Mouse (Mus musculus) kidney, postnatal 0 days (tissue): ENCODE measurements around the gene Mrgprg. TPM values are rescaled to one million over a fixed set of nuclear protein-coding genes. Genes with fewer than 3 reads are reported as not detected.

ENCODE experiments used
- ATAC-seq: fragments of 200-750 bp; cut with Nextera tagmentation; replicated peaks from 2 replicates; pipeline ENCODE4 v1.8.0; 2017; ENCODE audit warnings: low read depth, moderate number of reproducible peaks, moderate TSS enrichment, moderate library complexity; ENCODE audit not compliant: low FRiP score
- DNase-seq: peaks from one replicate; pipeline ENCODE4 v3.0.0-alpha.2; 2016; ENCODE audit warnings: low spot score
- H3K27ac ChIP-seq: fragments of 300-500 bp; sonication (generic); 2 replicates; pipeline ENCODE4 v1.5.1; 2014; ENCODE audit warnings: mild to moderate bottlenecking
- H3K27me3 ChIP-seq: fragments of 300-500 bp; sonication (generic); 2 replicates; pipeline ENCODE4 v1.6.1; 2014; ENCODE audit warnings: low read length, mixed read lengths; ENCODE audit not compliant: insufficient read depth
- H3K36me3 ChIP-seq: fragments of 300-500 bp; sonication (generic); 2 replicates; pipeline ENCODE4 v1.6.1; 2014; ENCODE audit warnings: low read length, mixed read lengths; ENCODE audit not compliant: insufficient read depth
- H3K4me1 ChIP-seq: fragments of 300-500 bp; sonication (generic); replicated peaks from 2 replicates; pipeline ENCODE4 v1.6.1; 2014; ENCODE audit warnings: antibody characterized with exemption, low read length, mixed read lengths; ENCODE audit not compliant: insufficient read depth
- H3K4me2 ChIP-seq: fragments of 300-500 bp; sonication (generic); 2 replicates; pipeline ENCODE4 v1.6.1; 2014; ENCODE audit warnings: mild to moderate bottlenecking, low read length, moderate library complexity, mixed read lengths
- H3K4me3 ChIP-seq: fragments of 300-500 bp; sonication (generic); replicated peaks from 2 replicates; pipeline ENCODE4 v1.5.1; 2014; ENCODE audit warnings: low read depth, low read length
- H3K9ac ChIP-seq: fragments of 300-500 bp; sonication (generic); 2 replicates; pipeline ENCODE4 v1.6.1; 2014; ENCODE audit warnings: low read depth, low read length
- H3K9me3 ChIP-seq: fragments of 300-500 bp; sonication (generic); replicated peaks from 2 replicates; pipeline ENCODE4 v1.6.1; 2016; ENCODE audit warnings: low read length, inconsistent platforms, mixed read lengths
- CTCF ChIP-seq: IDR thresholded peaks from 2 replicates; pipeline ENCODE4 v1.5.1; 2016; ENCODE audit warnings: antibody characterized with exemption, low read depth, mild to moderate bottlenecking, moderate library complexity
- WGBS: fragments of 180-500 bp; shearing (Covaris S2); extraction: QIAGEN DNeasy Blood & Tissue Kit; methylation state at CpG from one replicate; pipeline ENCODE4 v1.1.7; 2014; 5-methylcytosine and 5-hydroxymethylcytosine counted together
- polyA plus RNA-seq: library from polyadenylated mRNA; unstranded; fragments of >200 nt; fragmentation: Nextera tagmentation; extraction: Ambion mirVana; gene quantifications from 2 replicates; pipeline ENCODE4 v1.2.1, GENCODE M21; 2015

The Mrgprg gene
- polyA plus RNA-seq, 1 experiment from 2014 or later, result not detected

DNA sequence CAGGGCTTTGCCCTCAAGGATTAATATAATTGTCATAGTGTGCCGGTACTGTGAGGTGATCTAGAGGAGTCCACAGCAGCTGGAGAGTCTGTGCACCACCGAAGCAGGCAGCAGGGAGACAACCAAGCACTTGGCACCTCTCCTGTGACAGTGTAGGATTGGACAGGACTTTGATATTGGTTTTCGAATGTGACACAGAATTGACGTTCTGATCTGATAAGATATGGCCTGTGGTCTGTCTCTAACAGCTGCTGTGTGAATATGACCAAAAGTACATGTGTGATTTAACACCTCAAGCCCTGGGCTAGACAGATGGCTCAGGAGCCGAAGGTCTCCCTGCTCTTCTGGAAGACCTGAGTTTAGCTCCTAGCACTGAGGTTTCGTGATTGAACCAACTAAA, 1.5 kb upstream of the Mrgprg start:
- no peak overlapping the region for H3K9ac ChIP-seq
- H3K4me2 ChIP-seq, result no peak overlapping the region
- ATAC-seq, result no peak
- TF ChIP-seq CTCF, result no peak
- DNase-seq, result no peak
- H3K27me3 ChIP-seq, result no peaks in the 10 kb centered on the region
- no peaks in the 10 kb centered on the region for H3K4me1 ChIP-seq
- H3K4me3 ChIP-seq, result no peak overlapping the region
- no peak overlapping the region for H3K27ac ChIP-seq
- no peaks in the 10 kb centered on the region for H3K9me3 ChIP-seq
- no peaks in the 10 kb centered on the region for H3K36me3 ChIP-seq
- 69% methylated on average over 6 of the region's 6 CpGs for WGBS

DNA sequence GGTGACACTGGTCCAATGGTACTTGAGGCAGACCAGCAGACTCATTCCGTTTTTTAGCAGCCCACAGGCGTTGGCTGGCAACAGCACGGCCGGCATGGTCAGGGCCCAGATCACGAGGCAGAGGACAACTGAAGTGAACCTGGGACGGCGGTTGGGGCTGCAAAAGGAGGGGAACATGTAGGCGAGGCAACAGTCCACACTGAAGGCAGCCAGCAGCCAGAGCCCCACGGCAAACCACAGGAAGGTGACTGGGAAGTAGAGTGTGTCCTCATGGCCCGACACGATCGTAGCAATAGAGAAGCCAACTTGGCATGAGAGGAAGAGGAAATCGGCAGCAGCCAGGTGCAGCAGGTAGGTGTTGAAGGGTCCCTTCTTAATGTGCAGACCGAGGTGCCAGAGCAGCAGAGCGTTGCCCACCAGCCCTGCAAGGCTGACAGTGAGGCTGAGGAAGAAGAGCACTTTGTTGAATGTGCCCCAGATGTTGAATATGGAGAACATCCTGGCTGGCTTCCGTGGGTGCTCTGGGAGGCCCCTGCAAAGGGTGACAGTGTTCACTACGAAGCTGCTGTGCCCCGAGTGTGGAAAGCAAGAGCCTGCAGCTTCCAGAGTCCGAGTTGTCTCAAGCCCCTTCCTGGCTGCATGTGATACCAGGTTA, 1.8 kb downstream of the Mrgprg start:
- no peak for ATAC-seq
- Histone ChIP-seq H3K9me3 (no peaks in the 10 kb centered on the region), H3K9ac (no peak overlapping the region), H3K4me2 (no peak overlapping the region), H3K27ac (no peak overlapping the region), H3K4me1 (no peaks in the 10 kb centered on the region), H3K36me3 (no peaks in the 10 kb centered on the region), H3K27me3 (no peaks in the 10 kb centered on the region), H3K4me3 (no peak overlapping the region)
- no peak for DNase-seq
- WGBS, result 71% methylated on average over 19 of the region's 19 CpGs
- no peak for TF ChIP-seq CTCF

DNA sequence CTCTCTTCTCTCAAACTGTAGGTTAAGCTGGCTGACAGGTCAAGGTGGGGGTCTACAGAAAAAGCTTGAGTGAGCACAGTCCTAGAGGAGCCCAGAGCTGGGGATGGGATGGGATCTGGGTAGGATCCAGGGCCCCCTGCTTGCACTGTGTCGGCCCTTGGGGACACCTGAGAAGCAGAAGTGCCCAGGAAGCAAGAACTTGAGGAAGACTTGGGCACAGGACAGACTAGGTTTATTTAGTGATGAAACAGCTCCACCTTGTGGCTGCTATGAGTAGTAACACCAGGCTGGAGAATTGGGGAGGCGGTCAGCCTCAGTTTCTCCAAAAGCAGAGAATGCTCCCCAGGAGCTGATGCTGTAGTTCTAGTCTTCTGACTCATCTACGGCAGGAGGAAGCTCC, 3.0 kb downstream of the Mrgprg start:
- H3K36me3 ChIP-seq, result no peaks in the 10 kb centered on the region
- peak; percentile 82 for DNase-seq
- no peaks in the 10 kb centered on the region for H3K9me3 ChIP-seq
- no peak overlapping the region for H3K27ac ChIP-seq
- no peaks in the 10 kb centered on the region for H3K4me1 ChIP-seq
- no peak overlapping the region for H3K9ac ChIP-seq
- TF ChIP-seq CTCF, result peak; percentile 77
- H3K4me2 ChIP-seq, result no peak overlapping the region
- H3K27me3 ChIP-seq, result no peaks in the 10 kb centered on the region
- 8% methylated on average over 3 of the region's 3 CpGs for WGBS
- H3K4me3 ChIP-seq, result no peak overlapping the region
- no peak for ATAC-seq

DNA sequence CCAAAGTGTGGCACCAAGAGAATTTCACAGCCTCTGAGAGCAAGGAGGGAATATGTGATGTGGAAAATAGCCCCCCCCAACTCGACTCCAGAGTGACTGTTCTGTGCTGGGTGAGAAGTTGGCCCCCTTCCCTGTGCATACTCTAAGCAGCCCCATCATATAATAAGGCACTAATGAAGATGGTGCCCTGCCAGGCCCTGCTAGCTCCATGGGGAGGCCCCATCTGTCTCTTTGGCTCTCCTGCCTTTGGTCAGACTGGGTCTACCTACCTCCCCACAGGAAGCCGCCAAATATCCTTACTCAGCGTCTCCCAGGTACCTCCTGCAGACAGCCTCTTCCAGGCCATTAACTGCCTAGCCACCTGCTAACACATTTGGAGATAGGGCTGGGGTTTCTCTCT, 7.8 kb downstream of the Mrgprg start:
- TF ChIP-seq CTCF, result no peak
- H3K9me3 ChIP-seq, result no peaks in the 10 kb centered on the region
- H3K4me1 ChIP-seq, result no peaks in the 10 kb centered on the region
- no peak overlapping the region for H3K9ac ChIP-seq
- no peaks in the 10 kb centered on the region for H3K36me3 ChIP-seq
- ATAC-seq (no peak), DNase-seq (no peak)
- 54% methylated on average over 3 of the region's 3 CpGs for WGBS
- no peak overlapping the region for H3K27ac ChIP-seq
- H3K27me3 ChIP-seq, result no peaks in the 10 kb centered on the region
- no peak overlapping the region for H3K4me2 ChIP-seq
- no peak overlapping the region for H3K4me3 ChIP-seq

DNA sequence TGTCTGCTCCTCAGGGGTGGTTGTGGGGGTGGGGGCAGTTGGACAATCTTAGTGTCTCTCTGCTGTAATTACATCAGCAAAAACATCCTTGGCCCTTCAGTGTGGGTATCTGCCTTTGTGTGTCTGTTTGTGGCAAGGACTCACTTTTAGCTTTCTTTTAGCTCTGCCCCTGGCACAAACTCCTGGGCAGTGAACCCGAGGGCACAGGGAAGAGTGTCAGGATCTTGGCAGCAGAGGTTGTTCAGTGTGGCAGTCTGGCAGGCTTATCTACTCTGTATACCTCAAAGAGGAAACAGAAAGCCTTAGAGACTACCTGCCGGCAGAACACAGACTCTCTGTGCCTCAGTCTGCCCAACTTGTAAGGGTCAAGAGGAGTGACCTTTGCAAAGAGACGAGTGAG, 9.1 kb downstream of the Mrgprg start:
- WGBS, result 82% methylated on average over 3 of the region's 3 CpGs
- Histone ChIP-seq H3K27me3 (no peaks in the 10 kb centered on the region), H3K27ac (no peak overlapping the region), H3K9ac (no peak overlapping the region), H3K36me3 (no peaks in the 10 kb centered on the region), H3K4me3 (no peak overlapping the region), H3K4me2 (no peak overlapping the region), H3K9me3 (no peaks in the 10 kb centered on the region), H3K4me1 (no peaks in the 10 kb centered on the region)
- ATAC-seq (no peak), DNase-seq (no peak)
- no peak for TF ChIP-seq CTCF

DNA sequence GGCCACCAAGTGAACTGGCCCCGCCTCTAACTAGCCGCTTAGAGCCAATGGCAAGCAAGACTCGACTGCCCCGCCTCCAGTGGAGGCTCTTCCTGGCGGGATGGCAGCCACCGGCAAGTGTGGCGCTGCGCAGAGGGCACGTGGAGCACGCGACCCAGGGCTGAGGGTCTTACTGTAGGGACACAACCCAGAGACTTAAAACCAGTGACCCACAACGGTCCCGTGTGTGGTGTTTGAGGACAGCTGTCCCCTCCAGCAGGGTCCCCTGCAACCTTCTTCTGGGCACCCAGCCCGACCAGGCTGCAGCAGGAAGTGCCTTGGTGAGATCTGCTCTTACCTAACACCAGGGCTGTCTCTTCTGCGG, 9.8 kb downstream of the Mrgprg start:
- Histone ChIP-seq H3K27me3 (no peaks in the 10 kb centered on the region), H3K27ac (no peak overlapping the region), H3K4me3 (peak overlapping the region; percentile 19), H3K4me2 (peak overlapping the region; percentile 62), H3K9me3 (no peaks in the 10 kb centered on the region), H3K9ac (no peak overlapping the region), H3K4me1 (no peaks in the 10 kb centered on the region), H3K36me3 (no peaks in the 10 kb centered on the region)
- no peak for TF ChIP-seq CTCF
- ATAC-seq, result peak; percentile 85
- WGBS, result under 1% methylated on average over 15 of the region's 15 CpGs
- peak; percentile 91 for DNase-seq
